Mouse (Mus musculus) kidney, postnatal 14 days (tissue): Measurements from ENCODE around the gene Chsy1.

Experiments used
- DNase-seq: peaks from one replicate; pipeline ENCODE4 v3.0.0; 2022; ENCODE audit warnings: mixed read lengths

Chsy1 gene

GRCm38 (mm10) chr7:66217531-66218094 lies 108.3 kb downstream of the Chsy1 start:
- no peak for DNase-seq

GRCm38 (mm10) chr7:66218193-66219014 lies 109.1 kb downstream of the Chsy1 start:
- peak; percentile 63 for DNase-seq

- no peak for DNase-seq
Measured at GRCm38 (mm10) chr7:66219028-66219793, 109.9 kb downstream of the Chsy1 start.

- DNase-seq = peak; percentile 42
Measured at GRCm38 (mm10) chr7:66219794-66220227, 110.5 kb downstream of the Chsy1 start.

- peak; percentile 69 for DNase-seq
Measured at GRCm38 (mm10) chr7:66222621-66223091, 113.3 kb downstream of the Chsy1 start.
